Mouse (Mus musculus) yolk sac, embryonic 10.5 days (tissue): ENCODE data around the gene Numa1.
"Not testable (repeated sequence)": the region's sequence is repeated elsewhere in the genome, so short reads cannot be mapped to it uniquely, and the experiment has no call there.

Source experiments
- DNase-seq: peaks from one replicate; pipeline ENCODE4 v3.0.0-alpha.2; 2017; ENCODE audit warnings: low spot score

Gene Numa1

DNA sequence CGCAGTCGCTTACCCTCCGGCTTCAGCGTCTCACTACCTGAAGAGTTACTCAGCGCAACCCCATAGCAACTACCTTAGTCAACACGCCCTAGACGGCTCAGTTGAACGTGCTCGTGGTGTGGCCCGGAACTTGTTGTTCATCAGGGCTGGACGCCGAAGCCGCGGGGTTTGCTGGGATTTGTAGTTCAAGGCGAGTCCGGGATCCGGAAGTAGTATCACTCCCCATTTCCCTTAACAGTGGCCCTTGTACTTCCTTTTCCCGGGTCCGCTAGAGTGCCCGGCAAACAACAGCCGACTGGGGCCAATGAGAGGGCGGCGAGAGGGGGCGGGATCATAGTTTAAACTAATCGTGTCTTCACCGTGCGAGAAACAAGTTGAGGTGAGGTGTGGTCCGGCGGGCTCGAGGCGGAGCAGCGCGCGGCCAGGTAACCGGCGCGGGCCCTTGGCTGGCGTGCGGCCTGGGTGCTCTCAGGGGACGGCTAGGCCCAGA lies at the start of gene Numa1, which contains the start of gene Lrrc51:
Gene Numa1 (plus strand): TSS at position 361 of the 490 bp plus-strand sequence.
Gene Lrrc51 (minus strand): TSS at position 145 of the 490 bp plus-strand sequence.
- DNase-seq, result peak; percentile 99

GRCm38 (mm10) chr7:101884160-101884559 lies 49.8 kb upstream of the Numa1 start:
- no peak for DNase-seq

GRCm38 (mm10) chr7:101886274-101886673 lies 47.6 kb upstream of the Numa1 start:
- DNase-seq, result no peak

- no peak for DNase-seq
Observed at GRCm38 (mm10) chr7:101888460-101888859, 45.5 kb upstream of the Numa1 start.

- DNase-seq, result no peak
Observed at GRCm38 (mm10) chr7:101895695-101896094, 38.2 kb upstream of the Numa1 start.

GRCm38 (mm10) chr7:101896104-101897066 lies 37.5 kb upstream of the Numa1 start:
- peak; percentile 98 for DNase-seq

DNA sequence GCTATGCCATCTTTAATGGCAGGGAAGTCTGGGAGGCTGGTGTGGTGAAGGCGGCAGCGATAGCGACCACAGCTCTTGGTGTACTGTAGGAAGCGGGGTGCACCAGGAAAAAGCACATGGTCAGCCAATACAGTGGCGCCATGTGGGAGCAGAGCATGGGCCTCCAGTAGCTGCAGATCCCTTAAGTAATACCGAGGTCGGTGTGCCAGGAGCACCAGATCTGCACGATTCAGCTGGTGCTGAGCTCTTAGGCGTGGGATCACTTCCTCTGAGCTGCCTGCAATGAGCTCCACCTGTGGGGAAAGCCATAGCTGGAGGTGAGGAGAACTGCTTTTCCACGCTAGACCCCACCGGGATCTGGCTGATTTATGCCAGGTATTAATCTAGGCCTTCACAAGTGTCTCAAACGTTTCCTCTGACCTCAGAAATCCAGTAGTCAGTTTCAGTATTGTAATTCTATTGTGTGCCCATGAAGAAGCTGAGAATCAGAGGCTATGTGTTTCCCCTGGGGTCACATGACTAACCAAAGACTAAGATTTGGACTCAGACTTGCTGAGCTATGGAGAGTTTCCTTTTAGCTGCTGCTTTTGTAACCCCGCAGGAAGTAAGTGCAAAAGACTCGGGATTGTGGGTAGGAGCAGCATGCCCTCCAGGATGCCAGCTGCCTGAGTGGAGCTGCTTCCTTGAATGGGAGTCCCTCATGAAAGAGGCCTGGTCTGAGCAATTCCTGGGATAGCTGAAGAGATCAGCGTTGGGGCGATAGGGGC lies 33.4 kb upstream of the Numa1 start:
- no peak for DNase-seq

DNA sequence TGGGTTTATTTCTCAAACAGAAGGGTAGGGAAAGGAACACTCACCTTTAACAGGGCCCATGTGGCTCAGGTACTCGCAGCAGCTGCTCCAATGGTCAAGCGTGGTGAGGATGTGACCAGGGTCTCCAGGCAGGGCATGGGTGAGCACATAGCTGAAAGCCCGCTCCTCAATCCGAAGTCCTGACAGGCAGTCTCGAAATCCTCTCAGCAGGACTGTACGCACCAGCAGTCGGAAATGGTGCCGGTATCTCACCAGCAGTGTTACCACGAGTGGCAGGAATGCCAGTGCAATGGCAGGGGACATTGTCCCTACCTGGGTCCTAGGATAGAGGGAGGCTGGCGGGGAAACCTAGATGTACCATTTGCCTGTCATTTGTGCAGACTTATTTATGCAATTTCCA lies 31.9 kb upstream of the Numa1 start:
- no peak for DNase-seq

GRCm38 (mm10) chr7:101902846-101903245 lies 31.1 kb upstream of the Numa1 start:
- no peak for DNase-seq

- peak; percentile 99 for DNase-seq
Observed at GRCm38 (mm10) chr7:101905561-101906286, 28.2 kb upstream of the Numa1 start, which contains the start of gene Lamtor1. Lamtor1 (plus strand) TSS chr7:101905904.

- no peak for DNase-seq
Observed at GRCm38 (mm10) chr7:101906287-101906681, 27.6 kb upstream of the Numa1 start, which contains the start of gene Tomt. Tomt (minus strand) TSS chr7:101906359.

DNA sequence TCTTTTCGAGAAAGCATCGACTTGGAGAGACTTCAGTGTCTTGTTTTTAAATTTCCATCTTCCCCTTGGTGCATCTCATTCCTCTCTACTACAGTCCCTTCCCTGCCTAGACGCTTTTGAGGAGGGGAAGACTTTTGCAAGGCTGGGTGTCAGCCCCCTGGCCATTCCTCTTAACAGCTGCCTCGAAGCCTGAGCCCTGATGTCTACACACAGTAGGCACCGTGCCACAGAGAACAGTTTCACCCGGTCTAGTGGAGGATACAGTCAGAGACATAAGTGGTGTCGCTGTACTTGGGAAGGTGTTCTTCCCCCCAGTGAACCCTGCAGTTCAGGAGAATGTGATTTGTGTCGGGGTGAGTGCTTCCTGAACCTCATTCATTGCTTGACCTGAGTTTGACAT lies 27.2 kb upstream of the Numa1 start:
- no peak for DNase-seq

DNA sequence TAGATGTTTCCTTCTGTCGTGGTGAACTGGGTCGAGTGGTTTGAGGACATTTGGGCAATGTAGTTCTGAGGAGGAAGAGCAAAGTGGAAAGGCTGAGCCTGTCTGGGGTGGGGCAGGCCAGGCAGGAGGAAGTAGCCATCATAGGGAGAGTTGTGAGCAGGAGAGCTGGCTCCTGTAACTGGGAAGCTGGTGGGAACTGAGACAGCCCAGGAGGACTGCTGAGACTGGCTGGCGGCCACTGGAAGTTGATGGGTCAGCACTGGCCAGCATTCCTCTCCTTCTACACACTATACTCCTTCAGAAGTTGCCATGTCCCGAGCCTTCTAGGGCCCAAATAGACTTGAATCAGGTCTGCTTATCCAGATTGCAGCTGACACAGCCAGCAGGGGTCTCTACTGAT lies 25.5 kb upstream of the Numa1 start:
- no peak for DNase-seq

DNA sequence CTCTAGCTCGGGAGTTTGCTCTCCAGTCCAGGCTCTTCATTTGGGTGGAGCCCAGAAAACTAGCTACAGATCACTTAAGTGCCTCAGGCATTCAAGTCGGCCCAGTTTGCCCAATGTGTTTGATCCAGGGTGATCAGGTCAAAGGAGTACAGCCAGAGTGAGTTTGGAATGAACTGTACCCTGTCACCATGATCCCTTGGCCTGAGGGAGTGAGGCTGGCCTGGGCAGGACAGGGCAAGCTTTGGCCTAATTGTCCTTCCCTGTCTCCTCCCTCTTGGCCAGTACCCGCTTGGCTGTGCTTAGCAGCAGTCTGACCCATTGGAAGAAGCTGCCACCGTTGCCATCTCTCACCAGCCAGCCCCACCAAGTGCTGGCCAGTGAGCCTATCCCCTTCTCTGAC lies 23.8 kb upstream of the Numa1 start:
- no peak for DNase-seq

DNA sequence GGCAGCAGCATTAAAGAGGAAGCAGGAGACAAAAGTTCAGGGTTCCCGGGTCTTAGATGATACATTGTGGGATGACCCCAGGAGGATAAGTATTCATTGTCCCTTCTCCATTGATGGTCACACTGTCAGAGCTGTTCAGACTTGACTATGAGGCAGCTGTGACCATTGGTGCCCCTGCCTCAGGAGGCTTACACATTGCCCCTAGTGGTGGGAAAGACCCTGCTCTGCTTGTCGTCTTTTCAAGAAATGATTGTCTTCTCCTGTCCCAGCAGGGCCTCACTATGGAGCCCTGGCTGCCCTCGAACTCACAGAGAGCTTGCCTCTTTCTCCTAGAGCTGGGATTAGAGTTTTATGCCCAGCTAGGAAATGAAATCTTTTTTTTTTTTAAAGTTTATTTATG lies 21.9 kb upstream of the Numa1 start:
- DNase-seq, result no peak

- DNase-seq, result peak; percentile 63
Observed at GRCm38 (mm10) chr7:101918071-101918470, 15.8 kb upstream of the Numa1 start.

DNA sequence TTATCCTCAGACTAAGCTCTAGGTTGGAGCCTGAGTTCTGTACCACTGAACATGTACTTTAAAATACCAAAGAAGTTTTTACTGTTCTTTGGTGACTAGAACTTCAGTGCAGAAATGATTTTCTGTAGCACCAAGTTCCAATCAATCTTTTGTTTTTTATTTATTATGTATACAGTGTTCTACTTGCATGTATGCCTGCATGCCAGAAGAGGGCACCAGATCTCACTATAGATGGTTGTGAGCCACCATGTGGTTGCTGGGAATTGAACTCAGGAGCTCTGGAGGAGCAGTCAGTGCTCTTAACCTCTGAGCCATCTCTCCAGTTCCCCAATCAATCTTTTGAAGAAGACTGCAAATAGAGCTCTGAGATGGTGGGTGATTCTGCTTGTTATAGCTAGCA lies 8.0 kb upstream of the Numa1 start:
- DNase-seq, result not testable (repeated sequence)

GRCm38 (mm10) chr7:101928093-101928492 lies 5.8 kb upstream of the Numa1 start:
- no peak for DNase-seq

GRCm38 (mm10) chr7:101932551-101932950 lies 1.4 kb upstream of the Numa1 start:
- DNase-seq, result no peak

GRCm38 (mm10) chr7:101933300-101933699 lies 611 bp upstream of the Numa1 start:
- no peak for DNase-seq

DNA sequence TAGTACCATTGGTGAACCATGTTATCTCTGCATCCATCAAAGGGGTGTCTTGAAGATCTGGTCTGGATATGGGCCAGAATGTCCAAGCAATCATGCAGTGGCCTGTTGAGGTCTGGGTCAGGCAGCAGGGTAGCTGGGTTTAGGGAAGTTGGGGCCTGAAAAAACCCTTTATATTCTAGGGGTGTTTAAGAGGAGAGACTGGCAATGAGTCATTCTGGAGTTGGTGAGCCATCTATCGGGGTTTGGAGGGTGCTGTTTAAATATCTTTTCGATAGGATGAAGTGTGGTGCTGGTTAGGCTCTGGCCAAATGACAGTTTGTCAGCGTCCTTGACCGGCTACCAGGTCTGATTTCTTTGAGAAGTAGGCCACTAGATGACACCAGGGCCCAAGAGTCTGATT lies 2.0 kb downstream of the Numa1 start:
- no peak for DNase-seq

DNA sequence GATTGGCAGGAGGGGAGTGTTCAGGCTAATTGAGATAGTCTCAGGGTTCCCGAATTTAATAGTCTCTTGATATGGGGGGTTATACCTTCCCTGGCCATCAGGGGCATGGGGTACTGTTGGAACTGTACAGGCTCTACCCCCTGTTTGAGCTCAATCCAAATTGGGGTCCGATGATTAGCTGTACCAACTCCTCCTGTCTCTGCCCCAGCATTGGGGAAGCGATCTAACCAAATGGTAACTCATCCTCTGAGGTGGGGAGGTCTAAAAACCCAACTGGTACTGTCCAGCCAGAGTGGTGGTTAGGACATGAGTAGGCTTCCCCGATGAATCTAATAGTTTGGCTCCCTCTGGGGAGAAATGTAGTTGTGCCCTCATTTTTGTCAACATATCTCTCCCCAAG lies 3.1 kb downstream of the Numa1 start:
- DNase-seq, result no peak
